Mouse (Mus musculus) frontal cortex, postnatal 36 days (tissue): ENCODE results near the gene Cbarp.

Experiments used
- DNase-seq, 2 experiments: peaks; one replicate each; pipeline ENCODE4 v3.0.0; 2022; ENCODE audit warnings: low spot score in 2 of 2

Gene Cbarp

DNA sequence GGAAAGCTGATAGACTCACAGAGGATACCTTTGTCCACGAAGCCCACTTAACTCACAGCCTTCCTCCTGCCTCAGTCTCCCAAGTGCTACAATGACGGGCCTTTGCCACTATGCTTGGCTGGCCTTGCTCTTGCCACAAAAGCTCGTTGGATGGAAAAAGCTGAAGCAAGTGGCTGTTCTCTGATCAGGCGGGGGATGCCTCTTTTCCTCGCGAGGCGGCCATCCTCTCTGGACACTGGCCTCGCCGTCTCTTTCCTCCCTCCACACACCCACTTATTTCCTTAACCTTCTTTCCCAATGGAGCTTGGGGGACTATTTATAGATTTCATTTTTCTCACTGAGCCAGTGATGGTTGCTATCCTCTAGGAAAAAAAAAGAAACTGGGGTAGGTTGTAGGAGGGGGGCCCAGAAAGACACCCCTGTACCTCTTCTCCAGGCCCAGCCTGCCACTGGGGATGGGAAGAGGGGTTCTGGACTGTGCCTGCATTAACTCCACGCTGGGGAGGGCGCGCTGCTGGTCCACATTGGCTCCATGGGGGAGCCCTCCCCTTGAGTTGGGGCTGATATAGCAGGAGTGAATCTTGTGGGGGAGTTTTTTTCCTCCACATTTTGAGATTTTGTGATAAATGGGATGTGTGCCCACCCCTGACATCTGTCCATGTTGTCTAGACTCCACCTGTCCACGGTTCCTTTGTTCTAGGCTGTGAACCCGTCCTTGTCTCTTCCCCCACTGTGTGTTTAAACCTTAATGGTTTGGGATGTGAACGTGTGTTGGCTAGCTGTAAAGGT is 16.7 kb upstream of the Cbarp start:
- DNase-seq, result peak in 1 of 2 experiments; percentile 40

DNA sequence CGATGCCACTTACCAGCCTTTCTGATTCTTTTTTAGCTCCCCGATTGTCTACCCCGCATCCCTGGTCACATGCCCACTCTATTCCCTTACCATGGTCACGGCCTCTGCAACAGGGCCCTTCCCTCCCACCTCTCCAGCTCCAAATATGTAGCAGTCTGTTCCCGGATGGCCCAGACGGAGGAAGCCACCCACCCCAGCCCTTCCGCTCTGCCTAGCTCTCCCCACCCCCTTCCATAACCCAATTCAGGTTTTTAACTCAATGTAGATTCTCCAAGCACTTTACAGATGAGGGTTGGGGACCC is 16.1 kb upstream of the Cbarp start:
- DNase-seq, result no peak

DNA sequence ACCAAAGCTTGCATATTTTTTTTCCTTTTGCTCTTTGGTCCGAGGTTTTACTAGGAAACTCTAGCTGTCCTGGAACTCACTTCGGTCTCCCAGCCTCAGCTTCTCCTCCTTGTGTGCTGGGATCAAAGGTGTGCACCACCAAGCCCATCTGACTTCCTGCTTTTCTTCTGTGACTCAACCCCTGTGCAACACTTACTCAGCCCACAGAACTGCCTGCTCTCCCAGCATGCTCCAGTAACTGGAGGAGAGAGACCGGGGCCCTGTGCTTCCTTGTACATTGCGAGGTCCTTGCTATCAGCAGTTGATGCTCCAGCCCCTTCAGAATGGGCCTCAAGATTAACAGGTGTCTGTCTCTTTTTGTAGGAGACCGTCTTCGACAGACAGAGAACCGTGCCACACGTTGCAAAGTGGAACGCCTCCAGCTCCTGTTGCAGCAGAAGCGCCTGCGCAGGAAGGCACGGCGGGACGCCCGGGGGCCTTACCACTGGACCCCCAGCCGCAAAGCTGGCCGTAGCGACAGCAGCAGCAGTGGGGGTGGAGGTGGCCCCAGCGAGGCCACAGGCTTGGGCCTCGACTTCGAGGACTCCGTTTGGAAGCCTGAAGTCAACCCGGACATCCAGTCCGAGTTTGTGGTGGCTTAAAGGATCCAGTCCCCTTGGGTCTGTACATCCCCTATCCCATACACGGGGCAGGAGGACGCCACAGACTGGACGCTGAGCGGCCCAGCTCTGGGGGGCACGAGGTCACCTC is 15.5 kb upstream of the Cbarp start:
- DNase-seq, result no peak

DNA sequence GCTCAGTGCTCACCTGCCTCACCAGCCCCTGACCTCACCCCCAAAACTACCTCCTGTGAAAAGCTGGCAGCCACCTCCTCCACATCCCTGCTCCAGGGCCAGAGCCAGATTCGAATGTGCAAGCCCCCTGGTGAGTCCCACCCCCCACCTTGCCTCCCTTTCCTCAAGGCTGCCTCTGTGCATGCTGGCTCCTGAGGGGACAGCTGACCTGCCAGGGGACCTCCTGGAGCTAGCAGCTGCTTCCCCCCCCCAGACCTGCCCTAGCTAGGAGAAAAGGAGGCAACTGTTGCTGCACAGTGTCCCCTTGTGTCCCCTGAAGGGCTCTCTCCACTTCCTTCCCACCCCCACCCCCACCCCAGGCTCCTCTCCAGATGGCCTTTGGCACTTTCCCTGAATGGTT is 14.6 kb upstream of the Cbarp start:
- DNase-seq, result no peak

DNA sequence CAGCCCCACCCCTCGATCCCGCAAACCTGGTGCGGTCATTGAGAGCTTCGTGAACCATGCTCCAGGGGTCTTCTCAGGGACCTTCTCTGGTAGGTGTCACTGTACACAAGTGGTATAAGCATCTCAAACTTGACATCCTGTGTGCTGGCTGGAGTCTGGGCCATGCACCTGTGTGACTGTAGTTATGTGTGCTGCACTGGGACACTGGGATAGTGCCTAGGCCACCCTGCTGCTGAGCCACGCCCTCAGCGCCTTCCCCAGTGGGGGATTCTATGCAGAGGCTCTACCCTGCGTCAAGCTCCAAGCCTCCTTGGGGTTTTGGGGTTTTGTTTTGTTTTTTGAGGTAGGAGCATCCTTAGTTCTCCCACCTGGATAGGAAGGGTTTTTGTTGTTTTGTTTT is 13.7 kb upstream of the Cbarp start:
- DNase-seq, result no peak

DNA sequence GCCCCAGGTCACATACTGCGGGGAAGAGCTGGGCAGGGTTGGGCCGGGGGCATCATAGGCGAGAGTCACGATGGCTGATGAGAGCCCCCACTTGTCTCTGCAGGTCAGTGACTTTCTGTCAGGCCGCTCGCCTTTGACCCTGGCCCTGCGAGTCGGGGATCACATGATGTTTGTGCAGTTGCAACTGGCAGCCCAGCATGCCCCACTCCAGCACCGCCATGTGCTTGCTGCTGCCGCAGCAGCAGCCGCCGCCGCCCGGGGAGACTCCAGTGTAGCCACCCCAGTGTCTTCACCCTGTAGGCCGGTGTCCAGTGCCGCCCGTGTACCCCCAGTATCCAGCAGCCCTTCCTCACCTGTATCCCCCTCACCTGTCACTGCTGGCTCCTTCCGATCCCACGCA is 13.1 kb upstream of the Cbarp start:
- no peak for DNase-seq

DNA sequence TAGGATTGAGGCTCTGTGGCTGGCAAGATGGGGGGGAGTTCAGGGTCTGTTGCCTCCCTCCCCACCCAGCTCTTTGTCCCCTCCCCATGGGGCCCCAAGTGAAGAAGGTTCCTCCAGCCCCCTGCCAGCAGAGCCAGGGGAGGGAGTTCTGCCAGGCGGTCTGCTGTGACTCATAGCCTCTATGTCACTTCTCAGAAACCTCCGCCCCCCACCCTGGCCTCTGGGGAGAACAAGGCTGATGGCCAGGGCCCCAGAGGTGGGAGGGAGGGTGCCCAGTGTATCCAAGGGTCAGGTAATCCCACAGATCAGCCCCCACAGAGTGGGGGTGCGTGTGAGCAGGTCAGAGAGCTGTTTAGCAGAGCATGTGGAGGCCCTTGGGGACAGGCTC is 12.2 kb upstream of the Cbarp start:
- DNase-seq, result peak in 1 of 2 experiments; percentile 42

DNA sequence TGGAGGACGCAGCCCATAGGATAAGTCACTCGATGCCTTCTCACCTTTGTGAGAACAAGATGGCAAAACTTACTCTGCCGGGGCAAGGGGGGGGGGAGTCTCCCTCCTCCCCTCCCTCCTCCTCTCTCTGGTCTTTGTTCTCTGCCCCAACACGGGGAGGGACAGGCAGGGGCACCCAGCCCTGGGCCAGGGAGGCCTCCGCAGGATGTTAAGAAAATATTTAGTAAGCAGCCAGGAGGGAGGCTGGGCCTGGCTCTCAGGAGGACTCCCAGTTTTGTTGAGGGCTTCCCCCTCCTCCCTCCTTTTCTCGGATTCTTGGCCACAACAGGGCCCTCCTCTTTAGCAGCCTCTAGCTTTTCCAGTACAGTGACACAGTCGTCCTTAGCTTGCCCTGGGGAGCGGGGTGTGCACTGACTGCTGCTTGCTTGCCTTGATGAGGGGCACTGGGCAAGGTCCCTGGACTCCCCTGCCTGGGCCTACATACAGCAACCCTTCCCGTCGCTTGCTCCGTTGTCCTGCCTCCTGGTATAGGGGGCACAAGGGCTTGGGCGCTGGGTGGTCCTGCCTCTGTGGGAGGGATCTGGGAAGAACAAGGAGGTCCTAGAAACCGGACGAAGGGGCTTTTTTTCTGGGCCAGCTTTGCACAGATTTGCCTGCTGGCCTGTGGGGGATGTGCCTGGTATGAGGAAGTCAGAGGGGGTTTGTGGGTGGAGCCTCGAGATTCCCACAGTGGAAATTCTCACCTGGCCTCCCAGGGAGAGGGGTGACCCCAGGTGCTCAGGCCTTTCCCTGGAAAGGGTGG is 11.6 kb upstream of the Cbarp start:
- peak in 1 of 2 experiments; percentile 33 for DNase-seq

DNA sequence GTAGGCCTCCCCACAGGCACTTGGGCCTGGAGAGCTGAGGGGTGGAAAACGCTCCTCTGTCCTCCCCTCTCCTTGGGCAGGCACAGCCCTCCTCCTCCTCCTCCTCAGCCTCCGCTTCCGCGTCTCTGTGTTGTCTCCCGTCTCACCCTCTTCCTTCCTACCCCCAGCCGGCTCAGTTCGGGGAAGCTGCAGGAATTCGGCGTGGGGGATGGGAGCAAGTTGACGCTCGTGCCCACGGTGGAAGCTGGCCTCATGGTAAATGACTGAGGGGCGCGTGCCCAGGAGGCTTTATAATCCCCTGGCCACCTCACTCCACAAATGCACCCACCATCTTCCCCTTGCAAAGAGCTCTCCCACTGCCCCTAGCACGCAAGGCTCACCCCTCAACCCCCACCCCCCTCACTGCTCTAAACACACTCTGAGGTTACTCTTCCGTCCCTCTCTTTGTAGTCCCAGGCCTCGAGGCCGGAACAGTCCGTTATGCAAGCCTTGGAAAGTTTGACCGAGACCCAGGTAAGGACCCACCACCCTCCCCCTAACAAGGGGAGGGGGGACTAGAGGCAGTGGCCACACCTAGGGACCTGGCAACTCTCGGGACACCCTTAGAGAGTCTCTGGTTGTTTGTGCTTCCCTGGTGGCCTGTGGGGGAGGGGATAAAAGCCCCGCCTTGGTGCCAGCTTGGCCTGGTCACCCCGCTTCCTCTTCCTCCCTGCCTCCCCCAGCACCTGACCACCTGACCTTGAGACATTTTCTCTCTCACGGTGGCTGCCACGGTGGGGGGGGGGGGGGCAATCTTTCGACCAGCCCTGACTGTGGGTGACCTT is 10.8 kb upstream of the Cbarp start:
- peak in 1 of 2 experiments; percentile 69 for DNase-seq

DNA sequence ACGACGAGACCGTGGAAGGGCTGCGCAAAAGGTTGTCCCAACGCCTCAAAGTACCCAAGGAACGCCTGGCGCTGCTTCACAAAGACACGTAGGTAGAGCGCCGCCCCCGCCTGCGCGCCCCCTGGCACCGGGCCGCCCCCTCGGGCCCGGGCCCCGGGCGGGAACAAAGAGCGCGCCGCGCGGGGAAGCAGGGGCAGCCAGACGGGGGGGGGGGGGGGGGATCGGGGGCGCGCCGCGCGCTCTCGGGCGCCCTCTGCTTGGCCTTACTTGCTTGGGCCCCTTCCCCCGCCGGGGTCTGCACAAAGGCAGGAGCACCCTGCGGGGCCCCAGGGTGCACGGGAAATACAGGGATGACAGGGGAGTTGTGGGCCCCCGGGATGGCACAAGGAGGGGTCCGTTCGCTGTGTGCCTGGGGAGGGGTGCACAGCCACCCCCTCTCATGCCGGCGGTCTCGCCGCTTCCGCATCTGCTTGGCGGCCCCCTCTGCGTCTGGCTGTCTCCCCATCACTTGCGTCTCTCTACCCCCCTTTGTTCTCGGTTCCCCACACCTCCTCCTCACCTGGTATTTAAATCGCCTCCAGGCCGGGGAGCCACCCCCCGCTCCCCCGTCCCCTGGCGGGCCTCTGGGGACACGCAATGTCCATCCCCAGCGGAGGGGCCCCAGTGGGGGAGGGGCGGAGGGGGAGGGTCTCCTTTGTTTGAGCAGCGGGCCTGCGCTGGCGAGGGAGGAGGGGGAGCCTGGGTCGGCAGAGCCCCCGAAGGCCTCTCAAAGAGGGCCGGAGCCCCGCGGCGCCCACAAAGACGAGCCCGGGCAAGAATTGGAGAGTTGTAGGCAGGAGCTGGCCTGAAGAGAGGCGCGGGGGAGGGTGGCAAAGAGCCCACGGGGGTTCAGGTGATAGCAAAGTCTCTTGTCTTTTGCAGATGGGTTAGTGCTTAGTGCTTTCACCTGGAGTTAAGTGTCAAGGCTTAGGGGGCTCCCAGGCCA is 9.9 kb upstream of the Cbarp start:
- DNase-seq, result peak in 1 of 2 experiments; percentile 44

DNA sequence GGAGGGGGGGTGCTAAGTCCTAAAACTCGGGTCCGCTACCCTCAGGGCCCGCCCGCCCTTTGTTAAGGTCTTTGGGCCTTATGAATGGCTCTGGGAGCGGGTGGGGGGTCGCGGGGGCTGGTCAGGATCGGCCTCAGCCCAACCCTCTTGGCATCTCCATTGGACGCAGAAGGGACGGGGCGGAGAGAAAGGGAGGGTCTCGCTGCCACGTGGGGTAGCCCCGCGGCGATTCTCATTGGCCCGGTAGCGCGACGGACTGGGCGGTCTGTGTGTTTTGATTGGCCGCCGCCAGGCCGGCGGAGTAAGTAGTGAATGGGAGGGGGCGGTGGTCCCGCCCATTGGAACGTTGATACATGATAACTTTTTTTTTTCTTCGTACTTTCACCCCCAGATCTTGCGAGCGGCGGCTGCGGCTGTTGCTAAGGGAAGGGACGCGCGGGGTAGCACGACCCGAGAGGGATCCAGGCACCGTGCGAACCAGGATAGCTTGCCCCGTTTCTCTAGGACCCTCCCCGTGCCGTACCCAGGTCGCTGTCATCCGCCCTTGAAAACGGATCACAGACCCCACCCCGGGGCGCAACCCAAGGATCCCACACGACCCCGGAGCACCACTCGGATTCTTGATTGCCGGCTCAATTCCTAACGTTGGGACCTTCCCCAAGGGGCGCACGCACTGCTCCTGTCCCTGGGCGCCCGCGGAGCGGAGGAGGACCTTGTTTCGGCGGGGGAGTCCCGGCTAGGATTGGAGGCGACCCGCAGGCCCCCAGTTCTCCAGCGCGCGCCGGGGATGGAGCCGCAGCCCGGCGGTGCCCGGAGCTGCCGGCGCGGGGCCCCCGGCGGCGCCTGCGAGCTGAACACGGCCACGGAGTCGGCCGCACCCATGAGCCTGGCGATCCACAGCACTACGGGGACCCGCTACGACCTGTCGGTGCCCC is 8.9 kb upstream of the Cbarp start:
- DNase-seq, result peak; percentile 97 to 98

DNA sequence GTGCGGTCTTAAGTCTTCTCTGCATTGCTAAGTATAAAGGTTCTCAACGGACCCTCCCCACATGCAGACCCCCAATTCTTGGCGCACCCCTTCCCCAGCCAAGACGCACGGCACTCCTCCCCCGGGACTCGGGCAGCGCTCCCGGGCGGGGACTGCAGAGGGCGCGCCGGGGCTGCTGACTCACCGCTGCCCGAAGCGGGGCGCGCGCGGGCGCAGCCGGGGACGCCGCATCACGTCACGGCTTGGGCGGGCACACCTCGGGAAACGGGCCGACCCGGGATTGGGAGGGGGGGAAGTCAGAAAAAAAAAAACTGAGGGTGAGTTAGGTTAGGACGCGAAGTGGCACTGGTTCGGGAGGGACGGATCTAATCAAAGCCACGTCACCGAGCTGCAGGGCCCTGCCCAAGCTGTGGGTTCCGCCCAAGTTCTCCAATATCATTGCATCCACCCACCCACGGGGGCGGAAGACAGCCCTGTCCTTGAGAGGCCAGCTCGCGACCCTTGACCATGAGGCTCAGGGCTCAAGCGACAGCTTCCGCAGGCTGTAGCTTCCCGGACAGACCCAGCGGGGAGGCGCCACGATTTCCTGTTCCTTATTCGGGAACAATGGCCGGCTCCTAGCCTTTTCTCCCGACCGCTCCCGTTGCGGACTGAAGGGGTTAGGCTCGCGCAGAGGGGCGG is 8.1 kb upstream of the Cbarp start:
- DNase-seq, result peak; percentile 94 to 95

DNA sequence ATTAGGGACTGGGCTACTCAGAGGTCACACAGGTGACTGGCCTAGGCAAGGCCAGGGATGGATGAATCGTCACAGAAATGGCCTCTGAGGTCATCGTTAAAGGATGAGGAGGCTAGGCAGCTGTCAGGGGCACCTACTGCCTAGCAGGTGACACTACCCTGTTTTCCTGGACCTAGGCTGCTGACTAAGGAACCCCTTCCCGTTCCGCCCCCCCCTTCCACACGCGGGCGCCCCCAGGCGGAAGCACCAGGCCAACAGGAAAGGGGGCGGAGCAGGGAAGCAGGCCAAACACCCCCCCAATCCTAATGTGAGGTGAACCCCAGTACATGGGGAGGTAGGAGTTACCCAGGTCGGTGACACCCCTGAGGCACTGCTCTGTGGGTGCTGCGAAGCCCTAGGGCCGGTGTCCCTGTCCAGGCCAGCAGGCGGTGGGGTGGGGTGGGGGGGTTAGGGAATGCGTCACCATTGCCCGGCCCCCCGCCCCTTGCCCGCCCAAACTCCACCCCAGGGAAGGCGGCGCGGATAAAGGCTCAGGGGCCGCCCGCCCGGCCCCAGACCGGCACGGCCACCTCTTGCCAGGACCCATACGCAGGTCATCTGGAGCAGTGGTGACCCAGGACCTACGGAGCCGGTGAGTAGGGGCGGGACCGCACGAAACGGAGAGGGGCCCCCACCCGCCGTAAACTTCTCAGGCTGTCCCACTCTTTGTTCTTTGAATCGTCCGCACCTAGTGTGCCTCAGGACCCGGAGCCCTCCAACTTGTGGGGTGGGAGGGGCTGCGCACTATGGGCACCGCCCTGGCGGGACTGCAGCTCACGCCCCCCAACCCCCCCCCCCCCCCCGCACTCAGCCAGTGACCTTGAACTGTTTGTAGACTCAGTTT is 7.3 kb upstream of the Cbarp start, which contains the start of gene Midn:
Gene Midn (plus strand): TSS at position 554 of the 883 bp plus-strand sequence.
- peak in 1 of 2 experiments; percentile 74 for DNase-seq

DNA sequence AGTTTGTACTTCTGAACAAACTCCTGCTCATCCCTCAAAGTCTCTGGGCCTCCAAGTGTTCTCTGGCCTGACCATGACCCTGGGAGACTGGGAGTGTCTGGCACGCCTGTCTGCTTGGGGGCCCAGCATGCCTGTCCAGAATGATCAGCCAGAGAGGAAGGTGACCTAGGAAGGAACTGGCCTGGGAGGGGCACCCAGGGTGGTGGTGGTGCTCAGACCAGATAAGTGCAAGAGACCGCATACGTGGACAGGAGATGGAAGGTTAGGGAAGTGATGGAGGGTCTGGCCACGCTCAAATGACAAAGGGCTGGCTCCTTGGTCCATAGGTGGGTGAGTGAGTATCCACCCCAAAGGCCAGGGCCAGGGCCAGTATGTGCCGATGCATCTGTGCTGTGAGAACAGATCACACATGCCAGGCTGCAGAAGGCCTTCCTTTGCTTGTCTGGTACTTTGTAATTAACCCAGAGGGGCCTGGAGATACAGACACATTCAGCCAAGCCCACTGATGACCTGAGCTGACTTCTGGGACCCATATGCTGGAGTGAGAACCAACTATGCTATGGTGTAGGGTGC is 6.6 kb upstream of the Cbarp start:
- peak in 1 of 2 experiments; percentile 27 for DNase-seq

DNA sequence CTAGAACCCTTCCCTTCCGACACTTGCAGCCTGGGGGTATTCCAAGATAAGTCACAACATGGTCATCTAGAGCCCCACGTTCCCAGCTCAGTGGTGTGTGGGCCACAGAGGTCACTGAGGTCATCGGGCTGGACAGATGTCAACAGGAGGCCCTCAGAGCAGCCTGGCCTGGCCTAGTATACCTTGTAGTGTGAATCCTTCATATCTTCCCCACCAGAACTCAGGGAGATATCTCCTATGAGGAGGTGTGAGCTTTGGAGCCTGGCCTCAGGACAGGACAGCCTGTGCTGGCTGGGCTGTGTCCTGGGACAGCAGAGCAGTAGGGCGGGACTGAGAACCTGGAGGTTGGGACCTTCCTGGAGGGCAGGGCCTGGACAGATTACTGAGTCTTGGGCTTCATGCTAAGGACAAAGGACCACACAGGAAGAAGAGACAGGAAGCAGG is 6.0 kb upstream of the Cbarp start:
- no peak for DNase-seq

DNA sequence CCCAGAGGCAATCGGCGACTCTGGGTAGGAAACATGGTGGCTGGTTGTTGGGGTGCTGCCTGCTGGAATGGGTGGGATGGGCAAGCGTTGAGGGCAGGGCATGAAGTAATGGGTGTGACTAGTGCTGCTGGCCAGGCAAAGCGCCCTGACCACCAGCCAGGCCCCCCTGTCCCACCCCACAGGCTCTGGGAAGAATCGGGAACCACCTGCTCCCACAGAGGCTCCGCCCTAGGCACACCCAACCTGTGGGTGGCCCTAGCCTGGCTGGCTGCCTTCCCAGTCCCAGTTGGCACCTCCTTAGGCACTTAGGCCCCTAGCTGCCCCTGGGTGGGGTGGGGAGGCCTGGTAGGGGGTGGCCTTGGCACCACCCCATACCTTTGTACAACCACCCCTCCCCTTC is 5.3 kb upstream of the Cbarp start:
- peak in 1 of 2 experiments; percentile 46 for DNase-seq
